Mouse (Mus musculus): ENCODE measurements around the gene Agxt. TPM values are rescaled to one million over a fixed set of nuclear protein-coding genes. Genes with fewer than 3 reads are reported as not detected.

Agxt gene
- polyA plus RNA-seq (2012; rRNA removed) = not detected in 2 replicates

DNA sequence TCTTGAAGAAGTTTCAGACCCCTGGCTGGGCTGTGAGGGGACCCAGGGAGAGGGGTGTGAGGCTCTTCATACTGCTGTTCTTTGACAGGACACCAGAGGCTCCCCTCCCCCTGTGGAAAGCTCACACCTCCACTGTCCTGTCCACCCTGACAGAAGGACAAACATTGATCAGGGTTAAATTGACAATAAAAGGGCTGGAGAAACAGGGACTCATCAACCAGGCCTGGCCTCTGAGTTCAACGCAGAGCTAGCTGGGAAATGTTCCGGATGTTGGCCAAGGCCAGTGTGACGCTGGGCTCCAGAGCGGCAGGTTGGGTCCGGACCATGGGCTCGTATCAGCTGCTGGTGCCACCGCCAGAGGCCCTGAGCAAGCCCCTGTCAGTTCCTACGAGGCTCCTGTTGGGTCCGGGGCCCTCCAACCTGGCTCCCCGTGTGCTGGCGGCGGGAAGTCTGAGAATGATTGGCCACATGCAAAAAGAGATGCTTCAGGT lies at the start of gene Agxt:
Gene Agxt, plus strand, starts transcription at position 205 of the 491 bp plus-strand sequence.
- Histone ChIP-seq H3K27me3 (ENCODE audit: control insufficient read depth, insufficient read depth, low read length) (no peaks in the 10 kb centered on the region), H3K27ac (ENCODE audit: insufficient read depth, low read length) (no peak within 1 kb of the TSS), H3K4me3 (replicated peaks; ENCODE audit: insufficient read depth, low read depth, low read length) (no peak within 1 kb of the TSS), H3K4me1 (ENCODE audit: control insufficient read depth, insufficient read depth, low read length) (no peaks in the 10 kb centered on the region)
- TF ChIP-seq POLR2A (IDR thresholded peaks at IDR 0.05; ENCODE audit: borderline replicate concordance, insufficient read depth, low read length) (no peak), CTCF (IDR thresholded peaks at IDR 0.05; ENCODE audit: borderline replicate concordance, insufficient read depth, low read depth, low read length) (no peak)
- DNase-seq = no peak
- 88% methylated on average over 12 of the region's 12 CpGs for WGBS

DNA sequence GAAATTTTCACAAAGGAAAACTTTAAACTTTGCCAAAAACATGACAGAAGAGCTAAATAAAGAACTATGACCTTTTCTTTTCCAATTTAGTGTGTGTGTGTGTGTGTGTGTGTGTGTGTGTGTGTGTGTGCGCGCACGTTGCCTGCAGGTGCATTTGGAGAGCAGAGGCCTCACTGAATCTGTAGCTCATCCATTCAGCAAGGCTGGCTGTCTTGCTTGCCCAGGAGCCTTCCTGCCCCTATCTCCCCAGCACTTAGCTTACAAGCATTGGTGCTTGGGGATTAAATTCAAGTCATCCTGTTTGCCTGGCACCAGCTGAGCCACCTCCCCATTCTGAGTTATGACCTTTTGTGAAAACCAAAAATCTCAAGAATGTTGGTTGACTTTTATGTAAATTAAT lies 42.5 kb upstream of the Agxt start:
- no peaks in the 10 kb centered on the region for H3K27me3 ChIP-seq (ENCODE audit: control insufficient read depth, insufficient read depth, low read length)
- 16% methylated on average over 3 of the region's 3 CpGs for WGBS
- peak; percentile 27 to 40 for DNase-seq
- TF ChIP-seq POLR2A (IDR thresholded peaks at IDR 0.05; ENCODE audit: borderline replicate concordance, insufficient read depth, low read length) (no peak), CTCF (IDR thresholded peaks at IDR 0.05; ENCODE audit: borderline replicate concordance, insufficient read depth, low read depth, low read length) (no peak)
- H3K4me1 ChIP-seq (ENCODE audit: control insufficient read depth, insufficient read depth, low read length) = peaks cover 33% of the 10 kb centered on the region
- H3K27ac ChIP-seq (ENCODE audit: insufficient read depth, low read length) = peak overlapping the region; percentile 59
- H3K4me3 ChIP-seq (replicated peaks; ENCODE audit: insufficient read depth, low read depth, low read length) = peak overlapping the region; percentile 6

DNA sequence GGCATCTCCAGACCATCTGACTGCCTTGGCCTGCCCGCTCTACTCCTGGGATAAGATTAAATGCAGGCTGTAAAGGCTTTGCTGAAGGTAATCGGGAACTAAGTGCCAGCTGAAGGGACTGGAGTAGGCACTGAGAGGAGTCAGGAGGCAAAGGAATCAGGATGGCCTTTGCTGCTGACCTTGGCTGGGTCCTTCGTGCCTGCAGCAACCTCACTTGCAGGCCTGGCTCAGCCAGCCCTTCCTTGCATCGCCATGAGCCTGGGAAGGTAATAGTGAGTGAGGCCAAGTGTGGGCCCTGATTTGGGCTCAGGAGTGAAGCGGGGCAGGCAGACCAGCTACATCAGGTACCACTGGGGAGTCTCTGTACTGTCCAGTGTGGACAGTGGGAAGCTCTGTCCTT lies 36.1 kb upstream of the Agxt start:
- DNase-seq = no peak
- H3K27me3 ChIP-seq (ENCODE audit: control insufficient read depth, insufficient read depth, low read length) = no peaks in the 10 kb centered on the region
- H3K4me1 ChIP-seq (ENCODE audit: control insufficient read depth, insufficient read depth, low read length) = peaks cover 35% of the 10 kb centered on the region
- no peak overlapping the region for H3K4me3 ChIP-seq (replicated peaks; ENCODE audit: insufficient read depth, low read depth, low read length)
- no peak for TF ChIP-seq CTCF (IDR thresholded peaks at IDR 0.05; ENCODE audit: borderline replicate concordance, insufficient read depth, low read depth, low read length)
- no peak for TF ChIP-seq POLR2A (IDR thresholded peaks at IDR 0.05; ENCODE audit: borderline replicate concordance, insufficient read depth, low read length)
- 25% methylated on average over 5 of the region's 5 CpGs for WGBS
- no peak overlapping the region for H3K27ac ChIP-seq (ENCODE audit: insufficient read depth, low read length)

DNA sequence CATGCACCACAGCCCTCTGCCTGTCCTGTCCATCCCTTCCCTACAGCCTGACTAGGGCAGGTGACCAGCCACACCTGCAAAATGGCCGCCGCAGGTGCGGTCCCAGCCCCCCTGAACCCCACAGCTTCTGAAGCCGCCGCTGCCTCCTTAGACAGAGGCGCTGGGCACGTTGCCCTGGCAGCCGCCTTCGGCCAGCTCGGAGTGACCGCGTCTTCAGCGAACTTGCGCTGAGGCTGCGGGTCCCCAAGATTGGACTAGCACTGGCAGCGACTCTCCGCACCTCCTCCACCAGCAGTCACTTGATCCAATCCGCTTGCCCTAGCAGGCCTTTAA lies 34.8 kb upstream of the Agxt start:
- Histone ChIP-seq H3K27ac (ENCODE audit: insufficient read depth, low read length) (peak overlapping the region; percentile 73), H3K27me3 (ENCODE audit: control insufficient read depth, insufficient read depth, low read length) (no peaks in the 10 kb centered on the region), H3K4me3 (replicated peaks; ENCODE audit: insufficient read depth, low read depth, low read length) (peak overlapping the region; percentile 61), H3K4me1 (ENCODE audit: control insufficient read depth, insufficient read depth, low read length) (peaks cover 30% of the 10 kb centered on the region)
- 2% methylated on average over 18 of the region's 18 CpGs for WGBS
- DNase-seq = peak in 1 of 2 experiments; percentile 69
- no peak for TF ChIP-seq CTCF (IDR thresholded peaks at IDR 0.05; ENCODE audit: borderline replicate concordance, insufficient read depth, low read depth, low read length)
- no peak for TF ChIP-seq POLR2A (IDR thresholded peaks at IDR 0.05; ENCODE audit: borderline replicate concordance, insufficient read depth, low read length)

DNA sequence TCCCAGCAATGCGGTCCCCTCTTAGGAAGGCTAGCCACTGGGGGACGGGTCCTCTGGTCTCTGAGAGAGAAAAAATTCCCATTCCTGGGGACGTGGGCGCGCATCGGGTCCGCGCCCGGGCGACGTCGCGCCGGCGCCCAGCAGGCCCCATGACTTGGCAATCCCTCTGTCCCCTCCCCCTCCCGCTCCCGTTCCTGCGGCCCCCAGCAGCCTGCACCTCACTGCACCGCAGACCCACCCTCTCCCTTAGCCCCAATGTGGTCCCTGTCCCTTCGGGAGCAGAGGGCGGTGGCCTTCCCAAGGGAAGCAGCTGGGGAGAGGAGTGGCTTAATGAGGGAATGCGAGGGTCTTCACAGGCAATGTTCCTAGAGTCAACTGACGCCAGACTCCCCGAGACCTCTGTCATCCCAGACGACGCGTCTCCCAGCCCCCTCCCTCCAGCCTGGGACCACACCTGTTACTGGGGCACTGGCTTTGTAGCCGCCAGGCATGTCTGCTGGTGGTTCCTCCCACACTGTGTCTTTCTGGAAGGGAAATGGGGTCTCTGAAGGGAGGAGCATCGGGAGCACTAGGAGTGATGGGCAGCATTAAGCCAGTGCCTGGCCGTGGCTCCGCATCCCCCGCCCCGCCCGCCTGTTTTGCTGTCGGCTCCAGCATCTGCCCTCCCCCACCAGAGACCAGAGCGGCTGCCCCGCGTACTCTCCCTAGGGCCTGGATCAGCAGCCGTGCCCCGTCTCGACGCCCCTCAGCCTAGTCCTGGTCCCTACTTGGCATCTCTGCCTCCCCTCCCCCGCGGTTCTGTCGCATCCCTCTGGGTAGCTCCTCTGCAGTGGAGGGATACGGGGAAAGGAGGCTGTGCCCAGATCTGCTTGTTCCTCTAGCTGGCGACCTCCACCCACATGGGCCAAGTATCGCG lies 34.2 kb upstream of the Agxt start:
- Histone ChIP-seq H3K27me3 (ENCODE audit: control insufficient read depth, insufficient read depth, low read length) (no peaks in the 10 kb centered on the region), H3K27ac (ENCODE audit: insufficient read depth, low read length) (peak overlapping the region; percentile 73), H3K4me3 (replicated peaks; ENCODE audit: insufficient read depth, low read depth, low read length) (peak overlapping the region; percentile 61), H3K4me1 (ENCODE audit: control insufficient read depth, insufficient read depth, low read length) (peaks cover 25% of the 10 kb centered on the region)
- peak; percentile 74 to 78 for DNase-seq
- TF ChIP-seq POLR2A (IDR thresholded peaks at IDR 0.05; ENCODE audit: borderline replicate concordance, insufficient read depth, low read length) = no peak
- TF ChIP-seq CTCF (IDR thresholded peaks at IDR 0.05; ENCODE audit: borderline replicate concordance, insufficient read depth, low read depth, low read length) = no peak
- WGBS = under 1% methylated on average over 49 of the region's 49 CpGs

DNA sequence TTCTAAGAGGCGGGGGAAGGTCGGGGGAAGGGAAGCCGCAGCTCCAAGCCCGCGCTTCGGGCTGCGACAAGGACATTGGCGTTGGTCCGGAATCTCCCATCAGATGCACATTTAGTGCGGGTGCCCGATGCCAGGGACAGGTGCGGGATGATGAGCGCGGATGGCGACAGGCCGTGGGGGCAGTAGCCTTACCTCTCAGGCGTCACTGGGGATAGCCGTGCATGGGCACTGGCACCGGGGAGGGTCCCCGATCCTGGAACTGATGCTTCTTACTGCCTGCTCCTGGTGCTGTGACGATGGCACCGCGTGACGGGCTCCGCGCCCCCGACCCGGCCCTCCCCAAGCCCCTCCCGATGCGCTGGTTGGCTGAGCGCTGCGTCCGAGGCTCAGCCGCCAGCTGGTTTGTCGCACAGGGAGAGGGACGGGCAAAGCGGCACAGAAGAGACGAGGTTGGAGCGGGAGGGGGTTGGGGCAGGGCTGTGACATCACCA lies 33.4 kb upstream of the Agxt start, which contains the start of gene Kif1a:
Gene Kif1a, minus strand, starts transcription at position 381 of the 491 bp plus-strand sequence.
- DNase-seq = peak; percentile 91 to 94
- Histone ChIP-seq H3K4me1 (ENCODE audit: control insufficient read depth, insufficient read depth, low read length) (peaks cover 19% of the 10 kb centered on the region), H3K27me3 (ENCODE audit: control insufficient read depth, insufficient read depth, low read length) (no peaks in the 10 kb centered on the region), H3K4me3 (replicated peaks; ENCODE audit: insufficient read depth, low read depth, low read length) (peak within 1 kb of the TSS; percentile 61), H3K27ac (ENCODE audit: insufficient read depth, low read length) (peak within 1 kb of the TSS; percentile 73)
- WGBS = under 1% methylated on average over 37 of the region's 39 CpGs
- TF ChIP-seq CTCF (IDR thresholded peaks at IDR 0.05; ENCODE audit: borderline replicate concordance, insufficient read depth, low read depth, low read length) (no peak), POLR2A (IDR thresholded peaks at IDR 0.05; ENCODE audit: borderline replicate concordance, insufficient read depth, low read length) (peak; percentile 82)

DNA sequence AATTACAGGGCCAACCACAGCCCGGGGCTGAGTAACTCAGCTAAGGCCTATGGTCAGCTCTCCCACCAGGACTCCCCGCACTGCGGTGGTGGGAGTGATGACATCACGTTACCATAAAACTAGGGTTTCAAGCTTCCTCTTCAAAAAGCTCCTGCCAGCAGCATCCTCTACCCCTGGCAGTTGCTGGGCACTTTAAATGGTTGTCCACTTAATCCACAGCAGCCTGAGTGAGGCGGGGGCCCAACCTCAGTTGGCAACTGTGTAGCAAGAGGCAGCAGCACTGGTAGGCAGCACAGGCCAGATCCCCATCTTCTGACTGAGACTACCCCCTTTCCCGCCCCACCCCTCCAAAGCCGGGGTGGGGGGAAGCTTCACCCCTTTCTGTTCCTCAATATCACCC lies 32.3 kb upstream of the Agxt start:
- no peak overlapping the region for H3K27ac ChIP-seq (ENCODE audit: insufficient read depth, low read length)
- no peak for TF ChIP-seq POLR2A (IDR thresholded peaks at IDR 0.05; ENCODE audit: borderline replicate concordance, insufficient read depth, low read length)
- no peak for TF ChIP-seq CTCF (IDR thresholded peaks at IDR 0.05; ENCODE audit: borderline replicate concordance, insufficient read depth, low read depth, low read length)
- no peaks in the 10 kb centered on the region for H3K27me3 ChIP-seq (ENCODE audit: control insufficient read depth, insufficient read depth, low read length)
- DNase-seq = no peak
- no peak overlapping the region for H3K4me3 ChIP-seq (replicated peaks; ENCODE audit: insufficient read depth, low read depth, low read length)
- peaks cover 13% of the 10 kb centered on the region for H3K4me1 ChIP-seq (ENCODE audit: control insufficient read depth, insufficient read depth, low read length)
- WGBS = 78% methylated on average over 7 of the region's 7 CpGs
